Mouse (Mus musculus) liver, embryonic 11.5 days (tissue): Measurements from ENCODE around the gene Ripply3. TPM values are rescaled to one million over a fixed set of nuclear protein-coding genes. Genes with fewer than 3 reads are reported as not detected.

Source experiments
- ATAC-seq: fragments of 200-750 bp; cut with Nextera tagmentation; replicated peaks from 2 replicates; pipeline ENCODE4 v1.8.0; 2017; ENCODE audit warnings: moderate number of reproducible peaks, mild to moderate bottlenecking, moderate TSS enrichment, moderate library complexity; ENCODE audit not compliant: low FRiP score
- DNase-seq: peaks from one replicate; pipeline ENCODE4 v3.0.0-alpha.2; 2017; ENCODE audit warnings: low spot score
- H3K27ac ChIP-seq: fragments of 300-500 bp; sonication (generic); 2 replicates; pipeline ENCODE4 v1.5.1; 2014; ENCODE audit warnings: mild to moderate bottlenecking, low read depth, low read length, control low read depth
- H3K27me3 ChIP-seq: fragments of 300-500 bp; sonication (generic); replicated peaks from 2 replicates; pipeline ENCODE4 v1.6.1; 2014; ENCODE audit warnings: low read length, mixed read lengths; ENCODE audit not compliant: control insufficient read depth, insufficient read depth
- H3K36me3 ChIP-seq: fragments of 300-500 bp; sonication (generic); 2 replicates; pipeline ENCODE4 v1.6.1; 2014; ENCODE audit warnings: mild to moderate bottlenecking, low read length, moderate library complexity, mixed read lengths; ENCODE audit not compliant: control insufficient read depth, insufficient read depth
- H3K4me1 ChIP-seq: fragments of 300-500 bp; sonication (generic); replicated peaks from 2 replicates; pipeline ENCODE4 v1.6.1; 2014; ENCODE audit warnings: low read length, mixed read lengths; ENCODE audit not compliant: control insufficient read depth, insufficient read depth
- H3K4me2 ChIP-seq: fragments of 300-500 bp; sonication (generic); 2 replicates; pipeline ENCODE4 v1.6.1; 2014; ENCODE audit warnings: mild to moderate bottlenecking, control low read depth, moderate library complexity
- H3K4me3 ChIP-seq: fragments of 300-500 bp; sonication (generic); 2 replicates; pipeline ENCODE4 v1.5.1; 2014; ENCODE audit warnings: low read depth, low read length, control low read depth
- H3K9ac ChIP-seq: fragments of 300-500 bp; sonication (generic); 2 replicates; pipeline ENCODE4 v1.6.1; 2014; ENCODE audit warnings: low read depth, low read length, control low read depth
- H3K9me3 ChIP-seq: fragments of 300-500 bp; sonication (generic); 2 replicates; pipeline ENCODE4 v1.6.1; 2016; ENCODE audit warnings: low read length, inconsistent platforms, mixed read lengths; ENCODE audit not compliant: control insufficient read depth
- WGBS: fragments of 180-500 bp; shearing (Covaris S2); extraction: QIAGEN DNeasy Blood & Tissue Kit; methylation state at CpG from one replicate; pipeline ENCODE4 v1.1.7; 2014; 5-methylcytosine and 5-hydroxymethylcytosine counted together
- polyA plus RNA-seq: library from polyadenylated mRNA; unstranded; fragments of >200 nt; fragmentation: Nextera tagmentation; extraction: Ambion mirVana; gene quantifications from 2 replicates; pipeline ENCODE4 v1.2.1, GENCODE M21; 2014

Ripply3 gene
- polyA plus RNA-seq, 1 experiment from 2014 or later: 5.2 TPM

DNA sequence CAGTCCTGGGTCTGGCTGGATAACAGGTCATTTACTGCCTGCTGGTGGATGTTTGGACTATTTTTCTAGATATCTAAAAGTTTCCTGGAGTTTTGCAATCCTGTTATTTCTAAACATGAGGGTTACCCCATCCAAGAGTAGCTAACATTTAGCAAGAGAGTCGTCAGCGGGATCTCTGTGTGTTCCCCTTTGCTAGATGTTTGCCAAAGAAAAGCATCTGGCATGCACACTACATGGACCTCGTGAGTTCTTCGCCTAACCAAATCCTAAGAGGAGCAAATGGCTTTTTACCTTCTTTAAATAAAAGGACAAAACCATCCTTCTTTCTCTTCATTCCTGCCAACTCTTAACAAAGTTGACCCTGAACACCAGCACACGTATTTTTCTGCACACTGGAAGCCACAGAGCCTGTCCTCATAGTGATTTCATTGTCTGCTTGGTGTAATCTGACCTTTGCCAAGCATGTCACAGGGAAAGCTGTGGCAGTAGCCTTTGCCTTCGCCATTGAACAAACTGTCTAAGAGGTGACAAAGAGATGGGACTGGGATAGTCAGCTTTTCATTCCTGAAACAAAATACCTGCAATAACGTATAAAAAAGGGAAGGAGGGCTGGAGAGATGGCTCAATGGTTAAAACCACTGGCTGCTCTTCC lies 19.0 kb downstream of the Ripply3 start:
- Histone ChIP-seq H3K9ac (no peak overlapping the region), H3K4me2 (no peak overlapping the region), H3K36me3 (no peaks in the 10 kb centered on the region), H3K4me3 (no peak overlapping the region), H3K27ac (no peak overlapping the region), H3K9me3 (no peaks in the 10 kb centered on the region), H3K27me3 (no peaks in the 10 kb centered on the region), H3K4me1 (no peaks in the 10 kb centered on the region)
- DNase-seq (no peak), ATAC-seq (no peak)
- 71% methylated on average over 7 of the region's 7 CpGs for WGBS

DNA sequence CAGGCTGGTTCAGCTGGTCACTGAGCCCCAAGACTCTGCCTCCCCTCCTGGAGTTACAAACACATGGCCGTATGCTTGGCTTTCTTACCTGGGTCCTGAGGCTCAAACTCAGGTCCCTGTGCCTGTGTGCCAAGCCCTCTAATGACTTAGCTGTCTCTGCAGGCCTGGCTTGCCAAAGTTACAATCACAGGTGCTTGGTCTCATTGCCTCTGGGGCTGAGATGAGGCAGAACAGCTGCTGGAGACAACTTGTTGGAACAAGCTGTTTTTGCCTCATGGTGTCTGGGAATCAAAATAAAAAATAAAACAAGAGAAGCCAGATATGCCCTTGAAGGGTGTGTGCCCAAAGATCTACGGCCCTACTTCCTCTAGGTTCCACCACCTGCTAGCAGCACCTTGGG lies 20.6 kb downstream of the Ripply3 start:
- ATAC-seq (no peak), DNase-seq (no peak)
- H3K4me2 ChIP-seq: no peak overlapping the region
- no peak overlapping the region for H3K9ac ChIP-seq
- no peak overlapping the region for H3K27ac ChIP-seq
- no peaks in the 10 kb centered on the region for H3K4me1 ChIP-seq
- no peaks in the 10 kb centered on the region for H3K9me3 ChIP-seq
- H3K27me3 ChIP-seq: no peaks in the 10 kb centered on the region
- H3K4me3 ChIP-seq: no peak overlapping the region
- no peaks in the 10 kb centered on the region for H3K36me3 ChIP-seq
- 79% methylated on average over 2 of the region's 2 CpGs for WGBS

DNA sequence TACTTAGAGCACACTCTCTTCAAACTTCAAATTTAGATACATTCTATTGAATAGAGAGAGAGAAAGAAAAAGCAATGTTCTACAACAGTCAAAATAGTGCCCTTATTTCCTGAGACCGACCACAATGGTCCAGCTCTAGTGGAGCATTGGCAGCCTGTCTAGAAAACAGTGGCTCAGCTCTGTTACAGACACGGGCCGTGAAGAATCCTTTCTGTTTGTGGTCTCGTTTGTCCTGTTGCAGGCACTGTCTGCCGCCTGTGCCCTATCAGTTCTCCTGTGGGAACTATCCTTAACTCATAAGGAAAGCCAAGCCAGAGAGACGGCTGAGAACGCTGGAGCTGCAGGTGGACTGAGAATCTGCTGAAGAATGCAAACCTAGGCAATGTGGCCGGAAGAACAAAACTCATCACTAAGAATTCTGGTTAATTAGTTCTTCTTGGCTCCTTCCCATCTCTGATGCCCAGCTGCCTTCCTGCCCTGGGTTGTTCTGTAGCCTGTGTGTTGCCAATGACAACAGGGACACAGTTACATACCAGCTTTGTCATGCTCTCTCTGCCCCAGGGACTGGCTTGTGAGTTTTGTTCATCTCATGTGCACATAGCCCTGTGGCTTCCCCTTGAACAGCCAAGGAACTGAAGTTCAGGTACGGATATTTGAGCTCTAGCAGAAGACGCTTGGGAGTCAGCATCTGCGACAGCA lies 21.5 kb downstream of the Ripply3 start:
- no peaks in the 10 kb centered on the region for H3K36me3 ChIP-seq
- no peak overlapping the region for H3K27ac ChIP-seq
- H3K4me1 ChIP-seq: no peaks in the 10 kb centered on the region
- no peaks in the 10 kb centered on the region for H3K9me3 ChIP-seq
- no peak overlapping the region for H3K9ac ChIP-seq
- H3K4me2 ChIP-seq: no peak overlapping the region
- no peak for ATAC-seq
- H3K27me3 ChIP-seq: no peaks in the 10 kb centered on the region
- 72% methylated on average over 11 of the region's 11 CpGs for WGBS
- no peak overlapping the region for H3K4me3 ChIP-seq
- DNase-seq: no peak

DNA sequence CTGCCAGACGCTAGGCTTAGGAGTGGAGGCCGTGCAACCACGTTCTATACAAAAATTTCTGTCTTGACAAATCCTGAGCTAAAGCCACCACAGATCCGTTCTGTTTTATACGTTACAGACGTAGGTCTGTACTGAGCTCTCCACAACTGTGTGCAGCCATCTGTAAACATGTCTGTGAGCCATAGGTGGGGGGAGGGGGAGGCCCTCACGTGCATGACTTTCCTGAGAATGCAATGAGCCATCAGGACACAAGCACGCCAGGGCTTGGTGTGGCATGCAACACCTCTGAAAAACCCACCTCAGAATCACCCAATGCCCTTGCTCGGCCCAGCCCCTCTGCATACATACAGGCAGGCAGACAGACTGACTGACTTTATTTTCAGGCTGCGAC lies 22.1 kb downstream of the Ripply3 start:
- H3K4me3 ChIP-seq: no peak overlapping the region
- H3K4me1 ChIP-seq: no peaks in the 10 kb centered on the region
- H3K9me3 ChIP-seq: no peaks in the 10 kb centered on the region
- no peaks in the 10 kb centered on the region for H3K27me3 ChIP-seq
- H3K27ac ChIP-seq: no peak overlapping the region
- no peak overlapping the region for H3K9ac ChIP-seq
- H3K36me3 ChIP-seq: no peaks in the 10 kb centered on the region
- no peak overlapping the region for H3K4me2 ChIP-seq
- DNase-seq: no peak
- 70% methylated on average over 10 of the region's 10 CpGs for WGBS
- no peak for ATAC-seq

DNA sequence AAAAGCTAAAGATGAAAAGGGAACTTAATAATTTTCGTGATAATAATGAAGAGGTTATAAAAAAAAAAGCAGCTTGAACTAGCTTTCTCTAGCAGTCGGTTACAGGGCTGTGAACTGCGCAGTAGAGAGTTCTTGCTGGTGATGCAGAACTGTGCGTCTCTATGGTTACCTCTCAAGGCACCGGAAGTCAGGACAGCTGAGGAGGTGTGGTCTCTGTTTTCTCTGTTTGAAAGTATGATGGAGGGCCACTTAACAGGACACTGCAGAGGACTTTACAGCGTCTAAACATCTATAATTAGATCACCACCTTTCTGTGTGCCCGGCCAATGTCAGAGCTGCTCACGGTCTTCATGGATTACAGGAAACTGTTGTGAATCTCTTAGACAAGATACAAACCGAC lies 26.2 kb downstream of the Ripply3 start:
- ATAC-seq (no peak), DNase-seq (no peak)
- Histone ChIP-seq H3K9ac (no peak overlapping the region), H3K4me1 (peaks cover 6% of the 10 kb centered on the region; the same call in 1 of the 2 replicates), H3K4me2 (no peak overlapping the region), H3K4me3 (no peak overlapping the region), H3K27ac (no peak overlapping the region), H3K36me3 (no peaks in the 10 kb centered on the region), H3K9me3 (no peaks in the 10 kb centered on the region), H3K27me3 (no peaks in the 10 kb centered on the region)
- 41% methylated on average over 9 of the region's 9 CpGs for WGBS

DNA sequence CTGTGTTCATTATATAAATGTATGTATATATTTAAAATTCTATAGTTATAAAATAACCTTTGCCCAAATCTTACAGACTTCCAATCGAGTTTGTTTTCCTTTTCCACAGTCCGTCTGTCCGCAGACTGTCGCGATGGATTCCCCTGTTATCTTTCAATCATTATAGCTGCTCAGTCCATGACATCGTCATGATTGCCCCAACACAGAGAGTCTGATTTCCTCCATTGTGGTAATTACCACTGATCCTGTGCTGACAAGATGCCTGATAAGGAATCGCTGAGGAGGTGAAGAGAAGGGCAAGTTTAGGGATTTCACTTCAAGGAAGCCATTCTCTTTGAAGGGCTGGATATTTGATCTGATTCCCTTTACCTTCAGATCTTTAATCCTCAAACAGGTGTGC lies 27.8 kb downstream of the Ripply3 start:
- no peak for ATAC-seq
- no peak overlapping the region for H3K27ac ChIP-seq
- H3K36me3 ChIP-seq: no peaks in the 10 kb centered on the region
- 41% methylated on average over 7 of the region's 7 CpGs for WGBS
- no peak overlapping the region for H3K4me2 ChIP-seq
- H3K9ac ChIP-seq: no peak overlapping the region
- H3K4me3 ChIP-seq: no peak overlapping the region
- no peak for DNase-seq
- H3K9me3 ChIP-seq: no peaks in the 10 kb centered on the region
- peaks cover 6% of the 10 kb centered on the region; the same call in 1 of the 2 replicates for H3K4me1 ChIP-seq
- no peaks in the 10 kb centered on the region for H3K27me3 ChIP-seq

DNA sequence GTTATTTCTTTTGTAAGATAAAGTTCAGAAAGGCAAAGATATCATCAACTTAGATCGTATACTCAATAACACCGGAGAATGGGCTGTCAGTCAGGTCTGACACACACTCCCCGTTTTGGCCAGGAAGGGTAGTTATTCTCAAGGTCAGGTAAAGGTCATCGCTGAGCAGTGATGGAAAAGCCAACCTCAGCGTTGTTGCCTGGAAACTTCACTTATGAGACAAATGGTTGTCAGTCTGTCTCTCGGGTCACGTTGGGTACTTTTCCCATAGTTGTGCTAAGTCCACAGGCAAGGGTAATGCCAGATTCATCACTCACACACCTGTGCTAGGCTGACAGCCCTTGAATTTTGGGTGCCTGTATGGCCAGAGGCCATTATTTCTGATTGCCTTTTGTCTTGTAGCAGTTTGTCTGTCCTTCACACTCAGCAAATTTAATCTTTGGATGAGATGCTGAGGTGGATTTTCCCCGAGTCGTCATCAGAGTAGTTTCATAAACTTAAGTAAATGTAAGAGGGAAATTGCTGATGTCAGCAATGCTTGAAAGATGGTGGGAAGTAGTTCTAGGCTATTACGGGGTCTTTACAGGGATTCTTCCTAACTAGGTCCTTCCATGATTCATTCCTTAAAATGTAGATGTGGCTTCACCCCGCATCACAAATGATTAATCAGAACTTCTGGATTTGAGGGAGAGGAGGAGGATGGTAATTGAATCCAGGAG lies 28.7 kb downstream of the Ripply3 start:
- H3K9ac ChIP-seq: no peak overlapping the region
- peaks cover 7% of the 10 kb centered on the region for H3K4me1 ChIP-seq
- no peak overlapping the region for H3K4me2 ChIP-seq
- no peaks in the 10 kb centered on the region for H3K9me3 ChIP-seq
- no peak overlapping the region for H3K27ac ChIP-seq
- no peaks in the 10 kb centered on the region for H3K36me3 ChIP-seq
- 65% methylated on average over 11 of the region's 11 CpGs for WGBS
- no peak overlapping the region for H3K4me3 ChIP-seq
- ATAC-seq: no peak
- DNase-seq: no peak
- no peaks in the 10 kb centered on the region for H3K27me3 ChIP-seq

DNA sequence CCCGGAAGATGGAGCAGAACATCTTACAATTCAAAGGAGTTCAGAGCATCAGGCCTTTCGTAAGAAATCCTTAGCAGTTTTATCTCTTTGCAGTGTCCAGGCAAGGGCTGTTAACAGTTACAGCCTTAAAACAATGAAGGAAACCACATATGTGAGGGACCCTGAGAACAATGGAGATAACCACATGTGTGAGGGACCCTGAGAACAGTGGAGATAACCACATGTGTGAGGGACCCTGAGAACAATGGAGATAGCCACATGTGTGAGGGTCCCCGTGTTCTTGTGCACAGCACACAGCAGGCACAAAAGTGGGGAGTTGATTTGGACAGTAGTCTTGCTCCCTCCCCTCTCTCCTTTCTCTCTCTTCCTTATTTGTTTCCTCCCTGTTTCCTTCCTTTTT lies 29.9 kb downstream of the Ripply3 start:
- 48% methylated on average over 3 of the region's 3 CpGs for WGBS
- no peak overlapping the region for H3K9ac ChIP-seq
- DNase-seq (no peak), ATAC-seq (peak; percentile 81)
- H3K36me3 ChIP-seq: no peaks in the 10 kb centered on the region
- no peak overlapping the region for H3K27ac ChIP-seq
- H3K4me1 ChIP-seq: peaks cover 10% of the 10 kb centered on the region
- no peak overlapping the region for H3K4me3 ChIP-seq
- H3K9me3 ChIP-seq: no peaks in the 10 kb centered on the region
- H3K27me3 ChIP-seq: no peaks in the 10 kb centered on the region
- 0 out of 2 replicates have a peak overlapping the region, but pooled peaks have one; percentile 8 for H3K4me2 ChIP-seq
